Mouse (Mus musculus) c-Kit-negative CD71-positive TER-119-positive erythroid progenitor cells, embryonic 14.5 days (primary cell): ENCODE data around the gene Dhrs1.
A peak's percentile ranks its signal among the peaks of the same experiment; 100 is the strongest.

Experiments
- DNase-seq: peaks from one replicate; pipeline ENCODE4 v3.0.0-alpha.2; 2013; ENCODE audit warnings: low read depth, low spot score

Dhrs1 gene

DNA sequence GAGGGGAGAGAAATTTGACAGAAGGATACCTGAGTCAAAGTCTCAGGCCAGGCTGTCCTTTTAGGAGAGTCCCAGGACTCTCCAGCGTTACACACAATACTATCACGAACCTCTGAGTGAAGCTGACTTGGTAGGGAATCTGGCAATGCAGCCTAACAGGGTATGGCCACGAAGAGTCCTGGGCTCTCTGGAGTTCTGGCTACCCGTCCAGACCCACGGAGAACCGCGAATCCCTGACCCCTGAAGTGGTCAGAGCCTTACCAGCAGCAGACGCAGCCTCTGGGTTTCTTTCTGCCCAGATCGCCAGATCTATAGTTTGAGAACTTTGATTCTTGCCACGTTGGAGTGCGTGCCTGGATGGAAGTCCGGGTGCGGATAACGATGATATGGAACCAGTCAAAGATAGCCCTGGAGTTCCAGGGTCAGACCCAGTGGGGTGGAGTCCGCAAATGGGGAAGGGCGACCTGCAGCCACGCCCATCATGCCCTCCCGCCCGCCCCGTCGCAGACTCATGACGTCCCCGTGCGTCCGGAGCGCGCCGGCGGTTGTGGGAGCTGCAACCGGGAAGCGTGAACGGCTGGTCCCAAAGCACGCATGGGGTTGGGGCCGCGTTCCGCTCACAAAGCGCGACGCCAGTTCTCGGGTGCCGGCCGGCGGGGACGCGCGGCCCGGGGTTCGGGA, at the start of gene Dhrs1, which contains the start of gene Nop9:
TSS of gene Dhrs1 (minus strand) at position 511 of the 681 bp plus-strand sequence.
TSS of gene Nop9 (plus strand) at position 514 of the 681 bp plus-strand sequence.
- peak; percentile 68 for DNase-seq

DNA sequence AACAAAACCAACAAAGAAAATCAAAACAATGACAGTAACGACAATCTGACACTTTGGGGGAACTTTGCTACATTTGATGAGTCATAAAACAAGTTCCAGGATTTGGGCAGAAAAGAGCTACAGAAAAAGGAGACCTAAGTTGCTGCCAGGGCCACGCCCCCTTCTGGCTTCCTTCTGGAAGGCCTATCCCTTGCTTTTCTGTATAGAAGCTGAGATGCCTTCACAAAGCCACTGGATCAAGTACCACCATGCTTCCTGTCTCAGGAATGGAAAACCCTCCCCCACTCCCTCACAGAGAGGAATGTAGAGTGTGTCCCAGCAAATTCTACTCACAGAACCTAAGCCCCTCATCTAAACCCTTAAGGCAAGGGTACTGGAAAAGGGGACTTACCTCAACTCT, 48.5 kb upstream of the Dhrs1 start:
- no peak for DNase-seq

DNA sequence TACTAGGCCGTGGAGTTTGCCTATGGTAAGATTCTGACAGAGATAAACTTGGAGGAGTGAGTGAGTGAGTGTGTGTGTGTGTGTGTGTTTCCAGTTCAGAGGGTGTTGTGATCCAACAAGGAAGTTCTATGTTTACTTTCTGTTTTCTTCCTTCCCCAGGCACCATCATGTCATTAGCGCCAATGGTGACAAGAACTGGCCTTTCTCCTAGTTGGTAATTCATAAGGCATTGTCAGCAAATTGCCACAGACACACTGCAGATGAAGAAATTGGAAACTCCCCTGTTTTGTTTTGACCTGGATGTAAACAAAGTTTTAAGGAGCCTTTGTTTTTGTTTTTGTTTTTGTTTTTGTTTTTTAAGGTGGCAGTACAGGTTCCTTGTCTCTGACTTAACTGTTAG, 48.0 kb upstream of the Dhrs1 start:
- no peak for DNase-seq

DNA sequence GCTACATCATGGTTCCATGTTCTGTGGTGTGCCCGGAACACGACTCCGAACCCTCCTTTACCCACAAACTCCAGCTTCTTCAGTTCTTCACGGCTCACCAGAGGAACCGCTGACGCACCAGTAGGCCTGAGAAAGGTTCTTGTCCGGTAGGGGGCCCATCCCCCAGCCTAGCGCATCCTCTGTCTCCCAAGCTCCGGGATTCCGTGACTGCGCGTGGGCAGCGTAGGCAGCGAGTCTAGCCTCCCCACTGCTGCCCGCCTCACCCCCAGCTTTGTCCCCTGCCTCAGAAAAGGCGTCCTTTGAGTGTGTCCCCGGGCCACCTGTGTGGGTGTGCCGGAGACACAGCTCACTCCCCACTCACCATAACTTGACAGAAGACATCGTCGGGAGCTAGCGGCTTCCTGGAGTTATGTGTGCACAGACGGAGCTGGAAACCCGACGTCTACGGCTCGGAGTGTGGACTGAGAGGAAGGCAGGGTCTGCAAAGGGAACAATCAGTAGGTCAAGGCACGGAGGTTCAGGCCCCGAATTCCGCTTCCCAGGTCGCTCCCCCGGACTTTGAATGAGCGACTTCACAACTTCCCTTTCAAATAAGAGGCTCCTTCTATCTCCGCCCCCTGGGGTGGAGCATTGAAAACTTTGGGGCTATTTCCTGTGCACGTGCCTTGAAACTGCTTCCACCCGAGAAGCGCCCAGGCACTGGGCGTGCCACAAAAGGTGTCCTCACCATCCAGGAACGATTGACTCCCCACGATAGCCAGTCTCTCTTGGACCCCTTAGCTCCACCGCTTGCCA, 43.0 kb upstream of the Dhrs1 start, which contains the start of gene Ripk3:
TSS of gene Ripk3 (minus strand) at position 610 of the 795 bp plus-strand sequence.
- DNase-seq: no peak

DNA sequence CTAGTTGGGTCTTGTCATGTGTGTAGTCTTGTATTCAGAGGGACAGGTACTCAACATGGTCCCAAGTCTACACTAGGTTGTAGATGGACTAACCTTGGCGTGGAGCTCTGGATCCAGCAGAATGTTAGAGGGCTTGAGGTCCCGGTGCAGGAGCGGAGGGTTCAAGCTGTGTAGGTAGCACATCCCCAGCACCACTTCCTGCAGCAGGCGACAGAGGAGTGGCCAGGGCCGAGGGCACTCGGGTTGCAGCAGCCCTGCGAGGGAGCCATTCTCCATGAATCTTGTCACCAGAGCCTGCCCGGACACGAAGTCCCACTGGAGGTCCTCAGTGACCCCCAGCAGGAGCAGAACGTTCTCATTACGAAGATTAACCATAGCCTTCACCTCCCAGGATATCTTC, 42.2 kb upstream of the Dhrs1 start:
- DNase-seq: no peak

DNA sequence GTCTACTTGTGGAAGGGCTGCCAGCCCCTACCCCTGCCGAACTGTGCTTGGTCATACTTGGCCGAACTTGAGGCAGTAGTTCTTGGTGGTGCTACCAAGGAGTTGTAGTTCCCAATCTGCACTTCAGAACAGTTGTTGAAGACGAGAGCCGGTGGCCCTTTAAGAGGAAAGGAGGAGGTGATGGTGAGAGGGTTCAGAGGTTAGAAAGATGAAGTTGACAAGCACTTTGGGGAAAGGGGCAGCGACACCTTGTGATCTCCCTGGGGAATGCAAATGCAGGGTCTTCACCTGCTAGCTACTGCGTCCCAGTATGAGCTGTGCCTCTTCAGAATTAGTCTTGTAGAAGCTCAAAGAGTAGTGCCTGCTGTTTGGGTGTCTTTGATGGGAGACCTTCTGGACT, 39.7 kb upstream of the Dhrs1 start:
- DNase-seq: no peak

DNA sequence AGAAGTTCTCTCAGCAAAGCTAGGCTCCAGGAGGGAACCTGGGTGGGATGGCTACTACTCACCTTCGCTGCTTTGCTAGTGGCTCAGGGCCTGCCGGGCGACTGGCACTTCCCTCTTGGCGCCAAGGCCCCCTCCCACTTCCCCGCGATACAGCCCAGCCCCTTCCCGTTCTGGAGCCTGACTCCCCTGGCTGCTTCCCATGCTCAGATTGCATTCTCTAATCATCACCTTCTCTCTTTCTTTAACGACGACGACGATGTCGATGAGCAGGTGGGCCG, 38.4 kb upstream of the Dhrs1 start, which contains the start of gene Adcy4:
TSS of gene Adcy4 (minus strand) at position 138 of the 278 bp plus-strand sequence.
- no peak for DNase-seq

DNA sequence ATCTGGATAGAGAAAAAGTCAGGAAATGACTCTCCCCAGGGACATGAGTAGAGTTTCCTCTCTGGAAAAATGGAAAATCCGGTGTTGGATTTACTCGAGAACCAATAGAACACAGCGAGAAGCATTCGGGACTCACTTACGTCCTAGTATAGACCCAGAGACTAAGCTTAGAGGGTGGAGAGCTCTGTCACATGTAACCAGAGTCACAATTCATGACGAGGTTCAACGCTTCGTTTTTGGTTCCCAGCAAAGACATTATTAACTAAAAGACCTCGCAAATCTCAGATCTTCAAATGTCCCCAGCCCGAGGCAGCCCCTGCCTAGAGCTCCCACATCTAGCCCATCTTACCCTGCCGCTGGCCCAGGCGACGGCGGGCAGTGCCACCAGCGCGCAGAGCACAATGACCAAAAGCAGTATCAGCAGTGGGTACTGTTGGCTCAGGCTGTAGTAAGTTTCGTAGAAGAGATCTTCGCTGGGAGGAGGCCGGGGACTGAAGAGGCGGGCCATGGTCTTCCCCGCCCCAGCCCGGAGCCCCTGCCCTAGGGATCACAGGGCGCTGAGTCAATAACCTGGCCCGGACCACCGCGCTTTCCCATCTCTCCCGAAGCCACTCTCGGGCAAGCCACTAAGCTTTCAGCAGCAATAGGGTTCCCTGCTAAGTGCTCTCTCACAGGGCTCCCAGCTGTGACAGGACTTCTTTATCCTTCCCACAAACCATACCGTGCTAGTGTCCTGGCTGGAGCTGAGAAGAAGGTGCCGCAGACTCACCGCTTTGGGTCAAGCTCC, 37.9 kb upstream of the Dhrs1 start:
- DNase-seq: no peak

DNA sequence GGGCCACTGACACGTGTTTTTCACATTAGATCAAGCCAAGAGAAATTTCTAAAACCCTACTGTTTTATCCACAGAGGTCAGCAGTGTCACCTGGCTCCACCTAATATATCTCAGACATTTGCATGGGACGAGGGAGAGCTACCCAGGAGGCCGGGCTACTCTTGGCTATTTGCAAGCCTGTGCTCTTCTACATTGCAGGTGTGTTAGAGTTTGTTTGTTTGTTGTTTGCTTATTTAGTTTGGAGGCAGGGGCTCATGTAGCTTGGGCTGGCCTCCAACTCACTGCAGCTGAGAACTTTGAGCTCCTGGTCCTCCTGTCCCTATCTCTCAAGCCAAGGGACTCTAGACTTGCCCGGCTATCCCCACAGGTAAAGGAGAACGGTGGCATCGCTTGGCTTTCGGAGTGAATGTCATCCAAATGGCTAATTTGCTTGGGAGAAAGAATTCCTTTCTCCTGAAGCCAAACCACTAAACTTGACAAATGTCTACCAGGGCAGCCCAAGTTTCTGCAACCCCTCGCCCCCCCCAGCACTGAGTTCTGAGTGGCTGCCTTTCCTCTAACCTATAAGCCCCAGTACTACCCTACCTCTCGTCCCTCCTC, 37.0 kb upstream of the Dhrs1 start:
- DNase-seq: no peak

DNA sequence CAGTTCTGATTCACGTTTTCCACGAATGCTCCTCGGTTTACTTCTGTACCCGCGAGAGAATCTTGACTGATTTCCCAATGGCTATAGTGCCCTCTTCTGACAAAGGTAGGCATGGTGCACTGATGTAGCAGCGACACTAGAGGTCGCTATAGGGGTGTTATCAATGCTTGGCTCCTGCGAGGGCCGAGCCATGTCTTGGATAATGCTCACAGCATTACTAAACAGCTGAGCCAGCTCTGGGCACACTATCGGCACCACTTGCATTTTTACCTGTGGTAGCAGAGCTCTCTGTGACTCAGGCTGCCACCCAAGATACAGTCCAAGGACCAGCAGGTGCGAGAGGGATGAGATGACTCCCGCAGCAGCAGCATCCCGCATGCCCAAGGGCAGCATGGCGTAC, 35.8 kb upstream of the Dhrs1 start:
- DNase-seq: no peak

DNA sequence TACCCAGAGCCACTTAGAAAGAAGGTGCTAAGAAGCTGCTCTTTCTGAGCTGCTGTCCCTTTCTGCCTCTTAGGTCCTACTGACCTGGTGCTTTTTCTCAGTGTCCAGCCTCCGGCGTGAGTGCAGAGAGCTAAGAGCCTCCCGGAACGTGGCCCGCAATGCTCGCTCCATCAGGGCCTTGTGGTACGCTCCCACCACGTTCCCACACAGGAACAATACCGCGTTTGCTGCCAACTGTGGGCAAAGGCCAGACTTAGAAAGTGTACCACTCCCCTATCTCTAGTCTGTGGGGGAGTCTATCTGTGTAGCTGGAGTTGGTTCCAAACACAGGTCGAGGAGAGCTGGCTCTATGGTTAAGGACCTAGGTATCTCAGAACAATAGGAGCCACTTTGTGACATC, 35.2 kb upstream of the Dhrs1 start:
- DNase-seq: no peak

DNA sequence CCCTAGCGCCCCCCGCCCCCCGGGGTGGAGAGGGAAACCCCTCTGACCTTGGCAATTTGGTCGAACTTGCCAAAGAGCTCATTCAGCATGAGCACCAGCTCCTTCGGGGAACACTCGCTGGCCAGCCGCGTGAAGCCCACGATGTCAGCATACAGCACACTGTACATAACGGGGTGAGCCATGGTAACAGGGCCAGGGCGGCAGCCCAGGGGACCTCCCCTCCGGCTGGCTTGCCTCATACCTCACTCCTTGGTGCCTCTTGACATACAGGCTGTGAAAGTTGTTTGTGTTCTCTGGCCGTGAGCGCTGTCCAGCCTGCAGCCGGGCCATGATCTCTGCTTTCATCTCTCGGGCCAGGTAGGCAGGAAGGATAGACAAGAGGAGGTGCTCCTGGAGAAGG, 34.2 kb upstream of the Dhrs1 start:
- no peak for DNase-seq

DNA sequence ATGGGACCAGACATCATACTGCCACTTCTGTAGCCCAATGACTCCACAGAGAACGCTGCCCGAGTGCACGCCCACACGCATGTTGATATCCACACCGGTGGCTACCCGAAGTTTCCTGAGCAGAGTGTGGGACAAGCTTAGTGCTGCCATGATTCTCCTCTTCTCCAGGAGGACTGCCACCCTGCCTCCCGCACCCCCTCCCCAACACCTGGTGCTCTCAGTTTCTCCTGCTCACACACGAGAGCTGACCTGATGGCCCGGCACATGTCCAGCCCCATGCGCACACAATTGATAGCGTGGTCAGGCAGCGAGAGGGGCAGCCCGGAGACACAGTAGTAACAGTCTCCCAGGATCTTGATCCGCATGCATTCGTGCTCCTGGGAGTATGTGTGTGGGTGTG, 33.2 kb upstream of the Dhrs1 start:
- no peak for DNase-seq

DNA sequence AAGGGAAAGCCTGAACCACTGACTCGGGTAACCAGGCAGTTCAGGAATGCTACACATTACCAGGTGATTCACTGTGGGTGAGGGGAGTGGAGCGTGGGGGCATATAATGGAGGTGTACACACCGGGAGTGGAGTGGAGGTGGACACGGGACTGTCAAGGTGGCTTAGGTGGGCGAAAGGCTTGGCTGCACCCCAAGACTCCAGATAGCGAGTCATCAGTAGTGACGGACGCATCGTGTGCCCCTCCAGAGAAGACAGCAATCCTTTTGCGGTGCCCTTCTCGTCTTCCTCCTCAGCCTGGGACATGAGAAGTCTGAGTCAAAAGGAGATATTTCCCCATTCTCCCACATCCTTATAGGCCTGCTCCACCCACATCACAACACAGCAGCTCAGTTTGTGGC, 32.3 kb upstream of the Dhrs1 start:
- no peak for DNase-seq

DNA sequence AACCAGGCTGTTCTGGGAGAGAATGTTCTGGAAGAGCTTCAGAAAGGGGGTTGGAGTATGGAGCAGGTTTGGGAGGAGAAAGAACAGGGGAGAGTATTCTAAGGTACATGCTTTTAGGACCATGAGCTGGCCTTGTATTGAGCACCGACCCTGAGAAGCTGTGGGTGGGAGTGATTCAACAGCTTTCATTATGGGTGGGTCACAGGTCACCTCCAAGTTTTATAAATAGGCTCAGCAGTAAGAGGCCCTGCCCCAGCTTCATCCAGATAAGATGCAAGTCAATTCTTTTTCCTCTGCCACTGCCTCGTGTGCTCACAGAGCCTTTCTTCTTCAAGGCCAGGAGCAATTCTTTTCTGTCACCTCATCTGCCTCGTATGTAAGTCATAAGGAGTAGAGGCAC, 31.7 kb upstream of the Dhrs1 start:
- no peak for DNase-seq

DNA sequence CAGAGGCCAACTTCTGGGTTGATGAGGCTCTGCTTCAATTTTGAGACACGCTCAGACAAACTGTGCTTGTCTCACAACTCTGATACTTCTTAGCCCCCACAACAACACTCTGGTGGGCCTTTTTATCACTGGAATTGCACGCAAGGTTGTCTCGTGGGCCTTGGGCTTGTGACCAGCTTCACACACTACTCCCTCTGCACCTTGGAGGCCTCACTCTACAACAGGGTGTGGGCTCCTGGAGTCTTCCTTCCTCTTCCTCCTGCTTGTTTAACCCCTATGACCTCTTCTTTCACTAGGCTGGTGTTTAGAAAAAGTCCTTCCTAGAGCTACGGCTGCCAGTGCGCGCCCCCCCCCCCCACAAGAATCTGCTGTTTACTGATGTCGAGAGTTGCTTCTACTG, 31.2 kb upstream of the Dhrs1 start:
- DNase-seq: no peak

DNA sequence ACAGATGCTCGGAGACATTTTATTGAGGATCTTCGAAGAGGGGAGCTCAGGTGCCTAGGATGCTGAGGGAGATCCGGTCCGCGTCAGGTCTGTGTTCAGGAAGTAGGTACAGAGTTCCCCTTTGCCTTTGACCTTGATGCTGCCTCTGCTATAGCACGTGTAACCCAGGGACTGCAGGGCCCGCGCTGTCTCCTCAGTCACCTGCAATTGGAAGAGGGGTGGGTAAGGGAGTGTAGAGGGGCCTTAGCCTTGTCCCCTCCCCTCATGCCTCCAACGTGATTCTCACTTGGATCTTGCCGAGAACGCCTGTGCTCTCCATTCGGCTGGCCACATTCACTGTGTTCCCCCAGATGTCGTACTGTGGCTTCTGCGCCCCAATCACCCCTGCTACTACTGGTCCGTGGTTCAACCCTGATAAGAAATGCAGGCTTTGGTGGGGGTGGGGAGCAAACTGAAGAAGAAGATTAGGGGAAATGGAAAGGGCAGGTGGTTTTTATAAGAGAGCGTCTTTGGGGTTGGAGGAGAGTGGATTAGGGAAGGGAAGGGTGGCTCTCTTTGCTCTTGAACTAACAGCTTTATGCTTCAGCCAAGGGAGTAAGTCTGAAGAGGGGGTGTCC, 23.7 kb upstream of the Dhrs1 start:
- DNase-seq: no peak

DNA sequence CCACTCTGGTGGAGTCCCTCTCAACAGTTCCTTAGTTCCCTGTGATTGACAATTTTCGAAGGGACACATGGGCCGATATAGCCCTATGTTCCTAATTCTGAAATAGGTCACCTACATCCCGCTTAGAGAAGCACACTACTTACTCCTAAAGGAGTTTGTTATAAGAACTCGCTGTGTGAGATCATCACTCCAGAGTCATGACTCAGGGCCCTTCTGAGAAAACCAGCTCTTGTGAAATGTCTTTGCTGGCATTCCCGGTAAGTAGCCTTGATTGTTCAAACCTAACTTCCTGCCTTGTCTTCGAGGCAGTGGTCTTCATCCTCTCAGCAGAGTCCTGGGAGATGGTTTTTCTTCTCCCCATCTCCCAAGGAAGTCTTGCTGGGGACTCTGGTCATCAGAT, 23.1 kb upstream of the Dhrs1 start:
- DNase-seq: no peak

DNA sequence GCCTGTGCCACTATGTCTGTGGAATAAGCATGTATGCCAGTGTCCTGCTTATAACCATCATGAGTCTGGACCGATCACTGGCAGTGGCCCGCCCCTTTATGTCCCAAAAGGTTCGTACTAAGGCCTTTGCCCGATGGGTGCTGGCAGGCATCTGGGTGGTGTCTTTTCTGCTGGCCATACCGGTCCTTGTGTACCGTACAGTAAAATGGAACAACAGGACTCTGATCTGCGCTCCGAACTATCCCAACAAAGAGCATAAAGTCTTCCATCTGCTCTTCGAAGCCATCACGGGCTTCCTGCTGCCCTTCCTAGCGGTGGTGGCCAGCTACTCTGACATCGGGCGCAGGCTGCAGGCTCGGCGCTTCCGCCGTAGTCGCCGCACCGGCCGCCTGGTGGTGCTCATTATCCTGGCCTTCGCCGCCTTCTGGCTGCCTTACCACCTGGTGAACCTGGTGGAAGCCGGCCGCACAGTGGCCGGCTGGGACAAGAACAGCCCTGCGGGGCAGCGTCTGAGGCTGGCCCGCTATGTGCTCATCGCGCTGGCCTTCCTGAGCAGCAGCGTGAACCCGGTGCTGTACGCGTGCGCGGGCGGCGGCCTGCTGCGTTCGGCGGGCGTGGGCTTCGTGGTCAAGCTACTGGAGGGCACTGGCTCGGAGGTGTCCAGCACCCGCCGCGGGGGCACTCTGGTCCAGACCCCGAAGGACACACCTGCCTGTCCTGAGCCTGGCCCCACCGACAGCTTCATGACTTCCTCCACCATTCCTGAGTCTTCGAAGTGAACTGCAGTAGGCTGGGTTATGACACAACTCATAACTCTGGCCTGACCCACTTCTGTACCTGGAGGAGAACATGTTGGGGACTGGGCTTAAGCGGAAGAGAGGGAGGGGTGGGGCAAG, 22.3 kb upstream of the Dhrs1 start:
- no peak for DNase-seq

DNA sequence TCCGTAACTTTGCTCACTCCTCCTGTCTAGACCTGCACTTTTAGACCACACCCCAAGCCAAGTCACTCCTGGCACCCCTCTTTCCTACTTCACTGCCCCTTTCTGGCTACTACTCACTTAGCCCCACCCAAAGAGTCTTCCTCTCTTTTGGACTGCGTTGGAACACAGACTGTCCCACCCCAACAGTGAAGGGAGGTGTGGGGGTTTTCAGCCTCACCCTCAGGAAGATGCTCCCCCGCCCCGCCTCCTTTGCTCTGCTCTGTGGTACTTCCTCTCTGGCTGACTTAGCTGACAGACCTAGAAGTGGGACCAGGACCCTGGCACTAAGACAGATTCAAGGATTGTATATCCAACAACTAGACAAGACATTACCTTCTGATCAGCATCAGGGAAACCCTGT, 20.2 kb upstream of the Dhrs1 start, which contains the start of gene Ltb4r1:
TSS of gene Ltb4r1 (plus strand) at position 267 of the 400 bp plus-strand sequence.
- DNase-seq: no peak

DNA sequence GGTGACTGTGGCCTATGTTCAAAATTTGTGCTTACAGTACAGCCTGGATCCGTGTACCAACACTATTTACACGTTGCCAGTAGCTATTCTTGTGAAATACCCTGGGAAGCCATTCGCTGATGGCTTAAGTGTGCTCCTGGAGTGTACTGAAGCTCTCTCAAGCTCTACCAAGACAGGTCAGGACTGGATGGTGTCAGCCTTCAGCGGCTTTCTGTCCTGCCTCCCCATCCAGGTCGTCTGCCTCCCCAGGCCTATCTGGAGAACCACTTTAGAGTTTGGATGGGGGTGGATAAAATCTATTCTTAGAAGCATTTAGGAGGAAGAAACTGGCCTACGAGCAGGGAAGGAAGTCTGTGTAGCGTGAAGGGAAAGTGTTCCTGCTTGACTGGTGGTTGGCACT, 17.7 kb upstream of the Dhrs1 start:
- DNase-seq: no peak
